Mouse (Mus musculus) neural tube, embryonic 11.5 days (tissue): Measurements from ENCODE around the gene Keap1. TPM values are rescaled to one million over a fixed set of nuclear protein-coding genes. Genes with fewer than 3 reads are reported as not detected.
"Not testable (repeated sequence)": the region's sequence is repeated elsewhere in the genome, so short reads cannot be mapped to it uniquely, and the experiment has no call there.

Experiments
- ATAC-seq: fragments of 200-750 bp; cut with Nextera tagmentation; 2 replicates; pipeline ENCODE4 v1.8.0; 2017; ENCODE audit warnings: moderate number of reproducible peaks, mild to moderate bottlenecking, moderate TSS enrichment, moderate library complexity; ENCODE audit not compliant: insufficient read depth, low FRiP score, low TSS enrichment
- DNase-seq: peaks from one replicate; pipeline ENCODE4 v3.0.0-alpha.2; 2015; ENCODE audit warnings: low spot score
- H3K27ac ChIP-seq: fragments of 300-500 bp; sonication (generic); 2 replicates; pipeline ENCODE4 v1.5.1; 2014; ENCODE audit warnings: low read depth, mild to moderate bottlenecking, low read length
- H3K27me3 ChIP-seq: fragments of 300-500 bp; sonication (generic); 2 replicates; pipeline ENCODE4 v1.6.1; 2014; ENCODE audit warnings: mild to moderate bottlenecking, low read length, mixed read lengths; ENCODE audit not compliant: control insufficient read depth, insufficient read depth
- H3K36me3 ChIP-seq: fragments of 300-500 bp; sonication (generic); 2 replicates; pipeline ENCODE4 v1.6.1; 2014; ENCODE audit warnings: mild to moderate bottlenecking, low read length, moderate library complexity, mixed read lengths; ENCODE audit not compliant: control insufficient read depth, insufficient read depth
- H3K4me1 ChIP-seq: fragments of 300-500 bp; sonication (generic); 2 replicates; pipeline ENCODE4 v1.6.1; 2014; ENCODE audit warnings: low read length, mixed read lengths; ENCODE audit not compliant: control insufficient read depth, insufficient read depth
- H3K4me2 ChIP-seq: fragments of 300-500 bp; sonication (generic); 2 replicates; pipeline ENCODE4 v1.6.1; 2014; ENCODE audit warnings: low read depth, mild to moderate bottlenecking, moderate library complexity
- H3K4me3 ChIP-seq: fragments of 300-500 bp; sonication (generic); 2 replicates; pipeline ENCODE4 v1.5.1; 2014; ENCODE audit warnings: low read depth, low read length
- H3K9ac ChIP-seq: fragments of 300-500 bp; sonication (generic); 2 replicates; pipeline ENCODE4 v1.6.1; 2014; ENCODE audit warnings: mild to moderate bottlenecking, low read length
- H3K9me3 ChIP-seq: fragments of 300-500 bp; sonication (generic); 2 replicates; pipeline ENCODE4 v1.6.1; 2016; ENCODE audit warnings: low read length; ENCODE audit not compliant: control insufficient read depth
- WGBS: fragments of 180-500 bp; shearing (Covaris S2); extraction: QIAGEN DNeasy Blood & Tissue Kit; methylation state at CpG from one replicate; pipeline ENCODE4 v1.1.7; 2014; 5-methylcytosine and 5-hydroxymethylcytosine counted together
- polyA plus RNA-seq: library from polyadenylated mRNA; unstranded; fragments of >200 nt; fragmentation: Nextera tagmentation; extraction: Ambion mirVana; gene quantifications from 2 replicates; pipeline ENCODE4 v1.2.1, GENCODE M21; 2014

Keap1 gene
- polyA plus RNA-seq, 1 experiment from 2014 or later, result 32.3 TPM

GRCm38 (mm10) chr9:21227342-21227741, 11.8 kb downstream of the Keap1 start:
- 15% methylated on average over 16 of the region's 16 CpGs for WGBS
- no peaks in the 10 kb centered on the region for H3K4me1 ChIP-seq
- peak overlapping the region; percentile 46 for H3K9ac ChIP-seq
- no peak overlapping the region for H3K27ac ChIP-seq
- ATAC-seq, result no peak; the same call in 1 of the 2 replicates
- no peaks in the 10 kb centered on the region for H3K27me3 ChIP-seq
- H3K4me3 ChIP-seq, result no peak overlapping the region
- no peak for DNase-seq
- peak overlapping the region; percentile 19 for H3K4me2 ChIP-seq
- H3K9me3 ChIP-seq, result no peaks in the 10 kb centered on the region
- H3K36me3 ChIP-seq, result peaks cover 3% of the 10 kb centered on the region

GRCm38 (mm10) chr9:21225415-21225758, 13.8 kb downstream of the Keap1 start:
- Histone ChIP-seq H3K4me2 (peak overlapping the region; percentile 42), H3K9me3 (no peaks in the 10 kb centered on the region), H3K27me3 (no peaks in the 10 kb centered on the region), H3K4me1 (no peaks in the 10 kb centered on the region), H3K4me3 (peak overlapping the region; percentile 4; the same call in 1 of the 2 replicates), H3K9ac (peak overlapping the region; percentile 1; the same call in 1 of the 2 replicates), H3K36me3 (peaks cover 3% of the 10 kb centered on the region), H3K27ac (no peak overlapping the region)
- 8% methylated on average over 7 of the region's 7 CpGs for WGBS
- ATAC-seq (no peak), DNase-seq (no peak)

- Histone ChIP-seq H3K9ac (peak overlapping the region; percentile 3; the same call in 1 of the 2 replicates), H3K4me1 (no peaks in the 10 kb centered on the region), H3K4me3 (peak overlapping the region; percentile 4; the same call in 1 of the 2 replicates), H3K27me3 (no peaks in the 10 kb centered on the region), H3K36me3 (peaks cover 3% of the 10 kb centered on the region; the same call in 1 of the 2 replicates), H3K4me2 (peak overlapping the region; percentile 42), H3K9me3 (no peaks in the 10 kb centered on the region), H3K27ac (no peak overlapping the region)
- ATAC-seq, result no peak
- WGBS, result 19% methylated on average over 26 of the region's 26 CpGs
- peak; percentile 63 for DNase-seq
Observed at GRCm38 (mm10) chr9:21224576-21225414, 14.4 kb downstream of the Keap1 start.

- Histone ChIP-seq H3K36me3 (no peaks in the 10 kb centered on the region), H3K9ac (no peak overlapping the region), H3K27me3 (no peaks in the 10 kb centered on the region), H3K27ac (no peak overlapping the region), H3K4me2 (no peak overlapping the region), H3K4me3 (no peak overlapping the region), H3K9me3 (no peaks in the 10 kb centered on the region), H3K4me1 (no peaks in the 10 kb centered on the region)
- DNase-seq, result no peak
- no peak for ATAC-seq
- 86% methylated on average over 6 of the region's 6 CpGs for WGBS
Observed at GRCm38 (mm10) chr9:21223906-21224305, 15.3 kb downstream of the Keap1 start.

GRCm38 (mm10) chr9:21223490-21223889, 15.7 kb downstream of the Keap1 start:
- H3K4me1 ChIP-seq, H3K4me2 ChIP-seq, H3K27me3 ChIP-seq, H3K36me3 ChIP-seq, H3K9ac ChIP-seq, ATAC-seq, DNase-seq, H3K27ac ChIP-seq, H3K4me3 ChIP-seq, H3K9me3 ChIP-seq: not testable (repeated sequence)
- 100% methylated on average over 1 of the region's 2 CpGs for WGBS

GRCm38 (mm10) chr9:21221383-21221929, 17.7 kb downstream of the Keap1 start:
- DNase-seq (peak; percentile 44), ATAC-seq (no peak)
- 21% methylated on average over 7 of the region's 7 CpGs for WGBS

GRCm38 (mm10) chr9:21220490-21221382, 18.4 kb downstream of the Keap1 start:
- ATAC-seq (peak; percentile 83), DNase-seq (peak; percentile 89)
- Histone ChIP-seq H3K9ac (no peak overlapping the region), H3K27ac (no peak overlapping the region), H3K4me1 (no peaks in the 10 kb centered on the region), H3K4me3 (0 out of 2 replicates have a peak overlapping the region, but pooled peaks have one; percentile 9), H3K27me3 (no peaks in the 10 kb centered on the region), H3K9me3 (no peaks in the 10 kb centered on the region), H3K4me2 (peak overlapping the region; percentile 26), H3K36me3 (no peaks in the 10 kb centered on the region)
- 15% methylated on average over 21 of the region's 21 CpGs for WGBS

More at GRCm38 (mm10) chr9:21221383-21221929, 17.7 kb downstream of the Keap1 start:
- no peak overlapping the region for H3K9ac ChIP-seq
- no peaks in the 10 kb centered on the region for H3K36me3 ChIP-seq
- no peaks in the 10 kb centered on the region for H3K9me3 ChIP-seq
- H3K27ac ChIP-seq, result no peak overlapping the region
- no peaks in the 10 kb centered on the region for H3K4me1 ChIP-seq
- H3K4me3 ChIP-seq, result no peak overlapping the region
- H3K27me3 ChIP-seq, result no peaks in the 10 kb centered on the region
- H3K4me2 ChIP-seq, result no peak overlapping the region

GRCm38 (mm10) chr9:21219820-21220219, 19.3 kb downstream of the Keap1 start:
- Histone ChIP-seq H3K4me2 (no peak overlapping the region), H3K27ac (no peak overlapping the region), H3K9ac (no peak overlapping the region), H3K4me1 (no peaks in the 10 kb centered on the region), H3K9me3 (no peaks in the 10 kb centered on the region), H3K27me3 (no peaks in the 10 kb centered on the region), H3K4me3 (no peak overlapping the region), H3K36me3 (no peaks in the 10 kb centered on the region)
- WGBS, result 60% methylated on average over 3 of the region's 3 CpGs
- no peak for ATAC-seq
- DNase-seq, result no peak
